Mouse (Mus musculus): ENCODE results near the gene Cstb. TPM values are rescaled to one million over a fixed set of nuclear protein-coding genes. Genes with fewer than 3 reads are reported as not detected.

The Cstb gene
- total RNA-seq (2023) = 29.9 TPM

GRCm38 (mm10) chr10:78425181-78426041, at the start of gene Cstb:
TSS of gene Cstb (plus strand) at chr10:78425669.

GRCm38 (mm10) chr10:78412319-78413151, 12.9 kb upstream of the Cstb start, which contains the start of gene Rrp1:
TSS of gene Rrp1 (minus strand) at chr10:78413043.

GRCm38 (mm10) chr10:78464792-78465207, 39.3 kb downstream of the Cstb start, which contains the start of gene Pdxk:
TSS of gene Pdxk (minus strand) at chr10:78464975.

Other genes with a start within 250 kb of the Cstb start
- 32.0 TPM for gene Pwp2, start 240.5 kb upstream of the Cstb start, total RNA-seq (2023)
- 67.5 TPM for gene Trappc10, start 181.0 kb upstream of the Cstb start, total RNA-seq (2023)
- gene Agpat3, start 73.2 kb upstream of the Cstb start, total RNA-seq (2023) = 121 TPM
- 234 TPM for gene Rrp1, start 12.6 kb upstream of the Cstb start, total RNA-seq (2023)
- 16.2 TPM for gene Pdxk, start 39.3 kb downstream of the Cstb start, total RNA-seq (2023)
- not detected for gene Olfr1358, start 91.8 kb downstream of the Cstb start, total RNA-seq (2023)
- 85.4 TPM for gene Ilvbl, start 148.7 kb downstream of the Cstb start, total RNA-seq (2023)
- 6.4 TPM for gene Syde1, start 166.3 kb downstream of the Cstb start, total RNA-seq (2023)
- gene Olfr1357, start 192.4 kb downstream of the Cstb start, total RNA-seq (2023) = not detected

Data from CD8-positive naive resting alpha-beta T cell, adult 57 days (primary cell).